ENCODE assay signal across 18 mouse cellular contexts in genomic region chr13:116303766-116304165, GRCm38 (mm10). TPM values are rescaled to one million over a fixed set of nuclear protein-coding genes. Genes with fewer than 3 reads are reported as not detected.
DNase-seq lines count a peak whose midpoint lies in the region; ATAC-seq lines count a peak whose summit lies in the region.
"Had no signal": no experiment of that assay in that cellular context is flagged by ENCODE, and none has a peak within 500 bp of the region (broad histone marks: within the 10 kb centered on the region; RNA-seq: fewer than 3 reads in every experiment).

No protein-coding gene starts in this region.

- H3K27me3 ChIP-seq in hindbrain, embryonic 11.5 days (ENCODE audit: control insufficient read depth, insufficient read depth, low read length) = peaks cover 82% of the 10 kb centered on the region
- peaks cover 60% of the 10 kb centered on the region for H3K27me3 ChIP-seq in hindbrain, embryonic 16.5 days (replicated peaks; ENCODE audit: control insufficient read depth, insufficient read depth, low read length)
- peaks cover 94% of the 10 kb centered on the region for H3K27me3 ChIP-seq in embryonic facial prominence, embryonic 13.5 days
- peaks cover 89% of the 10 kb centered on the region for H3K27me3 ChIP-seq in hindbrain, embryonic 12.5 days

- H3K9ac ChIP-seq in hindbrain, embryonic 11.5 days (ENCODE audit: low read depth, low read length) = no peak overlapping the region
- H3K9ac ChIP-seq in hindbrain, embryonic 16.5 days (ENCODE audit: low read depth, low read length) = no peak overlapping the region
- H3K9ac ChIP-seq in embryonic facial prominence, embryonic 13.5 days = no peak overlapping the region
- H3K9ac ChIP-seq in hindbrain, embryonic 12.5 days = no peak overlapping the region
- H3K9ac ChIP-seq: heart, embryonic 15.5 days; midbrain, embryonic 12.5 days had no signal

- H3K4me3 ChIP-seq in hindbrain, embryonic 11.5 days (ENCODE audit: low read depth, low read length) = no peak overlapping the region
- no peak overlapping the region for H3K4me3 ChIP-seq in hindbrain, embryonic 16.5 days (ENCODE audit: low read length)
- H3K4me3 ChIP-seq in embryonic facial prominence, embryonic 13.5 days = no peak overlapping the region
- H3K4me3 ChIP-seq in hindbrain, embryonic 12.5 days = no peak overlapping the region
- H3K4me3 ChIP-seq: erythroblast, embryonic 14.5 days; heart, embryonic 15.5 days; left cerebral cortex, adult 2 months had no signal

- ATAC-seq in hindbrain, embryonic 11.5 days (ENCODE audit: low FRiP score) = no peak
- no peak for ATAC-seq in hindbrain, embryonic 16.5 days
- ATAC-seq in embryonic facial prominence, embryonic 13.5 days (ENCODE audit: insufficient number of reproducible peaks, insufficient read depth, low FRiP score, low TSS enrichment, low read depth) = no peak
- ATAC-seq in hindbrain, embryonic 12.5 days (ENCODE audit: low FRiP score) = no peak
- ATAC-seq in cerebellum, adult (ENCODE audit: insufficient number of reproducible peaks, low FRiP score, low TSS enrichment) = no peak
- ATAC-seq: activated CD4-positive, CD25-positive, alpha-beta regulatory T cell, adult 4 months; lung, postnatal 0 days had no signal

- H3K27ac ChIP-seq in hindbrain, embryonic 11.5 days (ENCODE audit: low read depth, low read length) = no peak overlapping the region
- H3K27ac ChIP-seq in hindbrain, embryonic 16.5 days (ENCODE audit: low read depth, low read length) = no peak overlapping the region
- H3K27ac ChIP-seq in embryonic facial prominence, embryonic 13.5 days = no peak overlapping the region
- no peak overlapping the region for H3K27ac ChIP-seq in hindbrain, embryonic 12.5 days
- H3K27ac ChIP-seq: heart, embryonic 15.5 days; left cerebral cortex, adult 2 months; midbrain, embryonic 12.5 days had no signal

- no peaks in the 10 kb centered on the region for H3K36me3 ChIP-seq in hindbrain, embryonic 11.5 days (ENCODE audit: control insufficient read depth, insufficient read depth, low read length)
- no peaks in the 10 kb centered on the region for H3K36me3 ChIP-seq in hindbrain, embryonic 16.5 days (ENCODE audit: control insufficient read depth, insufficient read depth, low read length)
- H3K36me3 ChIP-seq in embryonic facial prominence, embryonic 13.5 days = no peaks in the 10 kb centered on the region
- H3K36me3 ChIP-seq in hindbrain, embryonic 12.5 days = no peaks in the 10 kb centered on the region
- H3K36me3 ChIP-seq: heart, embryonic 15.5 days; midbrain, embryonic 12.5 days had no signal

- under 1% methylated on average over 6 of the region's 6 CpGs for whole genome bisulfite sequencing in hindbrain, embryonic 11.5 days
- whole genome bisulfite sequencing in hindbrain, embryonic 16.5 days = 4% methylated on average over 6 of the region's 6 CpGs
- 4% methylated on average over 6 of the region's 6 CpGs for WGBS in embryonic facial prominence, embryonic 13.5 days
- 0% methylated on average over 6 of the region's 6 CpGs for WGBS in hindbrain, embryonic 12.5 days

- no peaks in the 10 kb centered on the region for H3K9me3 ChIP-seq in hindbrain, embryonic 11.5 days (ENCODE audit: control insufficient read depth, low read length)
- H3K9me3 ChIP-seq in hindbrain, embryonic 16.5 days (ENCODE audit: control insufficient read depth, low read length) = no peaks in the 10 kb centered on the region
- no peaks in the 10 kb centered on the region for H3K9me3 ChIP-seq in embryonic facial prominence, embryonic 13.5 days
- H3K9me3 ChIP-seq in hindbrain, embryonic 12.5 days (replicated peaks) = no peaks in the 10 kb centered on the region
- H3K9me3 ChIP-seq: heart, embryonic 15.5 days; midbrain, embryonic 12.5 days had no signal

- DNase-seq in hindbrain, embryonic 11.5 days (ENCODE audit: low spot score) = peak; percentile 52
- DNase-seq in retina, postnatal 1 day = peak; percentile 24
- DNase-seq in left cerebral cortex, adult 8-10 months (ENCODE audit: low spot score in 2 of 2) = no peak
- no peak for DNase-seq in adrenal gland, postnatal 36 days
- DNase-seq: cerebellum, adult 9-11 months; gastrocnemius, postnatal 14 days; right cerebral cortex, postnatal 4 days had no signal

- H3K4me2 ChIP-seq in hindbrain, embryonic 11.5 days (replicated peaks; ENCODE audit: low read depth, low read length) = no peak overlapping the region
- no peak overlapping the region for H3K4me2 ChIP-seq in hindbrain, embryonic 16.5 days (ENCODE audit: low read length)
- 0 out of 2 replicates have a peak overlapping the region, but pooled peaks have one; percentile 26 for H3K4me2 ChIP-seq in embryonic facial prominence, embryonic 13.5 days
- H3K4me2 ChIP-seq in hindbrain, embryonic 12.5 days (replicated peaks) = peak overlapping the region; percentile 22; the same call in 1 of the 2 replicates
- H3K4me2 ChIP-seq: heart, embryonic 15.5 days; midbrain, embryonic 12.5 days had no signal

- H3K4me1 ChIP-seq in hindbrain, embryonic 11.5 days (replicated peaks; ENCODE audit: control insufficient read depth, insufficient read depth, low read length) = no peaks in the 10 kb centered on the region
- no peaks in the 10 kb centered on the region for H3K4me1 ChIP-seq in hindbrain, embryonic 16.5 days (ENCODE audit: control insufficient read depth, insufficient read depth, low read depth, low read length)
- H3K4me1 ChIP-seq in embryonic facial prominence, embryonic 13.5 days = 0 out of 2 replicates have a peak, but pooled peaks cover 6% of the 10 kb centered on the region
- H3K4me1 ChIP-seq in hindbrain, embryonic 12.5 days = no peaks in the 10 kb centered on the region

RNA-seq across cellular contexts. Expression of gene Isl1, which starts 5.7 kb away (rescaled TPM):
- 46.5 and 60.5 TPM in 2 replicates for polyA plus RNA-seq in hindbrain, embryonic 11.5 days (2014; fragmentation: Nextera tagmentation; extraction: Ambion mirVana)
- polyA plus RNA-seq in hindbrain, embryonic 16.5 days (2015; fragmentation: Nextera tagmentation; extraction: Ambion mirVana) = 14.6 and 29.3 TPM in 2 replicates
- 9.4 and 11.9 TPM in 2 replicates for polyA plus RNA-seq in embryonic facial prominence, embryonic 13.5 days (2015; fragmentation: Nextera tagmentation; extraction: Ambion mirVana)
- 44.2 and 45.5 TPM in 2 replicates for polyA plus RNA-seq in hindbrain, embryonic 12.5 days (2016; fragmentation: Nextera tagmentation; extraction: Ambion mirVana)
- total RNA-seq in left cerebral cortex, adult 8-10 months (2022) = 1 to 10 TPM; 3.2 to 5.4 (median 3.5) TPM
- 1 to 10 TPM; 3.0 to 3.1 TPM for total RNA-seq in adrenal gland, postnatal 36 days (2021)
- total RNA-seq: liver, adult 2 months had no signal
- polyA plus RNA-seq: activated CD4-positive, CD25-positive, alpha-beta regulatory T cell, adult 4 months; erythroblast, embryonic 14.5 days; liver, adult 2 months had no signal

Comparison
In these comparisons a context has a peak if more than half of its experiments do, and no peak if none do; other contexts are left out.
1. H3K4me2 ChIP-seq: peak in embryonic facial prominence, embryonic 13.5 days (single experiment) and hindbrain, embryonic 12.5 days (single experiment); none in hindbrain, embryonic 11.5 days (single experiment) and hindbrain, embryonic 16.5 days (single experiment).
2. DNase-seq: peak in hindbrain, embryonic 11.5 days (single experiment) and retina, postnatal 1 day (single experiment); none in left cerebral cortex, adult 8-10 months (0 of 2) and adrenal gland, postnatal 36 days (0 of 2).